Mouse (Mus musculus) cerebellum, adult 2 months (tissue): ENCODE data around the gene Malsu1.
A peak's percentile ranks its signal among the peaks of the same experiment; 100 is the strongest.

Experiments
- CTCF ChIP-seq: fragments of 200-500 bp; IDR thresholded peaks from 2 replicates; pipeline ENCODE4 v1.5.1; 2011; ENCODE audit warnings: low read depth, mild to moderate bottlenecking, control low read depth, low read length, moderate library complexity, borderline replicate concordance; ENCODE audit not compliant: insufficient read depth
- POLR2A ChIP-seq: fragments of 200-500 bp; IDR thresholded peaks from 2 replicates; pipeline ENCODE4 v1.6.1; 2011; ENCODE audit warnings: low read length, control low read depth, borderline replicate concordance; ENCODE audit not compliant: insufficient read depth

GRCm38 (mm10) chr6:49057053-49058021 is 16.3 kb upstream of the Malsu1 start:
- peak; percentile 93 for TF ChIP-seq CTCF
- no peak for TF ChIP-seq POLR2A
